Mouse (Mus musculus): ENCODE data around the gene Gm10053. TPM values are rescaled to one million over a fixed set of nuclear protein-coding genes. Genes with fewer than 3 reads are reported as not detected.

Gm10053 gene
- polyA plus RNA-seq, 1 experiment = 230 TPM

DNA sequence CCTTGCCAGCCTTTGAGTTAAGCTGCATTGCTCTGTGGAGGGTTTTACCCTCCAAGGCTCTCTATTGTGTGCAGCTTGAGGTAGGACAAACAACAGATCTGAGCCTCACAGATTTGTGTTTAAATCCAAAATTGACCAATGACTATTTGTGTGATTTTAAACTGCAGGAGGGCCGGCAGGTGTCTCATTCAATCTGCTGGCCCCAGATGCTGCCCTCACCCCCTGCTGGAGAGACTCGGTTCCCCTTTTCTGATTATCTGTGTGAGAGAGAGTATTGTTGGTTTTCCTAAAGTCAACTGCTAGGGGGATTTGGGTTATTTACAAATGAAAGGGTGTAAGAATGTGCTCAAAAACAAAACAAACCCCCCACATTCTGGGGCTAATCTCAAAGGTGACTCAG, 26.8 kb downstream of the Gm10053 start:
- no peak for TF ChIP-seq EP300 (IDR thresholded peaks at IDR 0.05; ENCODE audit: insufficient read depth, low read depth, low read length)
- no peak for TF ChIP-seq POLR2A (IDR thresholded peaks at IDR 0.05; ENCODE audit: insufficient read depth, low read length)
- TF ChIP-seq CTCF (IDR thresholded peaks at IDR 0.05; ENCODE audit: low read depth, low read length) = no peak
- no peak overlapping the region for H3K27ac ChIP-seq (ENCODE audit: insufficient read depth, low read length)
- H3K36me3 ChIP-seq (ENCODE audit: control insufficient read depth, insufficient read depth, low read length, poor library complexity, severe bottlenecking) = no peaks in the 10 kb centered on the region
- H3K27me3 ChIP-seq (ENCODE audit: control insufficient read depth, insufficient read depth, low read length, poor library complexity, severe bottlenecking) = peaks cover 13% of the 10 kb centered on the region
- H3K9ac ChIP-seq (ENCODE audit: low read depth, poor library complexity, severe bottlenecking) = no peak overlapping the region
- no peak overlapping the region for H3K4me3 ChIP-seq (ENCODE audit: low read depth, low read length)
- H3K4me1 ChIP-seq (ENCODE audit: control insufficient read depth, insufficient read depth, low read length) = no peaks in the 10 kb centered on the region
- no peaks in the 10 kb centered on the region for H3K9me3 ChIP-seq (replicated peaks; ENCODE audit: control insufficient read depth, insufficient read depth, low read length, poor library complexity, severe bottlenecking)

DNA sequence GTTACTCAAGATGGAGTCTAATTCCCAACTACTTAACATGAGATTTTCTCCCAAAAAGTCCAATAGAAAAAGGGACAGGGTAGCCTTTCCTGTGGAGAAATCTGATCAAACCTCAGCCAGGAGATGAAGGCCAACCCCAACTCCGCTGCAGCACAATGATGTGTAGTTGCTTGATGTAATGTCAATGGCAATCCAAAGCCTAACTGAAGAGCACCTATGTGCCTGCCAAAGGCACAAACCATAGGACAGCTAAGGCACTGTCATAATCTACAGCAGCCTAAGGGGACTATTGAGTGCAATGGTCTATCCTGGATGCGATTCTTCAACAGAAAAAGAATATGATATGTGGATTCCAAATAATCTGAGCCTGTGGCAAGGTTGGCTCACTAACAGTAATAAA, 27.3 kb downstream of the Gm10053 start:
- Histone ChIP-seq H3K4me1 (ENCODE audit: control insufficient read depth, insufficient read depth, low read length) (no peaks in the 10 kb centered on the region), H3K36me3 (ENCODE audit: control insufficient read depth, insufficient read depth, low read length, poor library complexity, severe bottlenecking) (no peaks in the 10 kb centered on the region), H3K27ac (ENCODE audit: insufficient read depth, low read length) (no peak overlapping the region), H3K9ac (ENCODE audit: low read depth, poor library complexity, severe bottlenecking) (no peak overlapping the region), H3K27me3 (ENCODE audit: control insufficient read depth, insufficient read depth, low read length, poor library complexity, severe bottlenecking) (peaks cover 9% of the 10 kb centered on the region), H3K9me3 (replicated peaks; ENCODE audit: control insufficient read depth, insufficient read depth, low read length, poor library complexity, severe bottlenecking) (no peaks in the 10 kb centered on the region), H3K4me3 (ENCODE audit: low read depth, low read length) (no peak overlapping the region)
- TF ChIP-seq EP300 (IDR thresholded peaks at IDR 0.05; ENCODE audit: insufficient read depth, low read depth, low read length) (no peak), CTCF (IDR thresholded peaks at IDR 0.05; ENCODE audit: low read depth, low read length) (no peak), POLR2A (IDR thresholded peaks at IDR 0.05; ENCODE audit: insufficient read depth, low read length) (no peak)

DNA sequence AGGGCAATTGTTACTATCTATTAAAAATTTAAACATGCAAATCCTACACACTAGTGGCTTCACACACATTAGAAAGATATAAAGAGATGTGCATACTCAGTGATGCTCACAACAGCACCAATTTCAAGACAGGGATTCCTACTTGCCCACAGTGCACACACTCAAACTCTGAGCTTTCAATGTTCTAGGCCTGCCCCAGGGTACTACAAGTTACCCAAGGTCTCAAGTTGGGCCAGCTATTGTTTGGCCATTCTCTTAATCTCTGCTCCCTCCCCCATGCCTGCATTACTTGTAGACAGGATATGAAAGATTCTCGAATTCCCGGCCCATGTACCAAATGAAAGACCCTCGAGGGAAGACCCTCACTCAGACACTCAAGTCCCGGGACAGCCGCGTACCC, 32.2 kb downstream of the Gm10053 start:
- Histone ChIP-seq H3K27ac (ENCODE audit: insufficient read depth, low read length) (no peak overlapping the region), H3K36me3 (ENCODE audit: control insufficient read depth, insufficient read depth, low read length, poor library complexity, severe bottlenecking) (no peaks in the 10 kb centered on the region), H3K4me1 (ENCODE audit: control insufficient read depth, insufficient read depth, low read length) (no peaks in the 10 kb centered on the region), H3K4me3 (ENCODE audit: low read depth, low read length) (no peak overlapping the region), H3K9ac (ENCODE audit: low read depth, poor library complexity, severe bottlenecking) (no peak overlapping the region), H3K27me3 (ENCODE audit: control insufficient read depth, insufficient read depth, low read length, poor library complexity, severe bottlenecking) (no peaks in the 10 kb centered on the region), H3K9me3 (replicated peaks; ENCODE audit: control insufficient read depth, insufficient read depth, low read length, poor library complexity, severe bottlenecking) (no peaks in the 10 kb centered on the region; the same call in 1 of the 2 replicates)
- TF ChIP-seq CTCF (IDR thresholded peaks at IDR 0.05; ENCODE audit: low read depth, low read length) (no peak), POLR2A (IDR thresholded peaks at IDR 0.05; ENCODE audit: insufficient read depth, low read length) (no peak), EP300 (IDR thresholded peaks at IDR 0.05; ENCODE audit: insufficient read depth, low read depth, low read length) (no peak)

DNA sequence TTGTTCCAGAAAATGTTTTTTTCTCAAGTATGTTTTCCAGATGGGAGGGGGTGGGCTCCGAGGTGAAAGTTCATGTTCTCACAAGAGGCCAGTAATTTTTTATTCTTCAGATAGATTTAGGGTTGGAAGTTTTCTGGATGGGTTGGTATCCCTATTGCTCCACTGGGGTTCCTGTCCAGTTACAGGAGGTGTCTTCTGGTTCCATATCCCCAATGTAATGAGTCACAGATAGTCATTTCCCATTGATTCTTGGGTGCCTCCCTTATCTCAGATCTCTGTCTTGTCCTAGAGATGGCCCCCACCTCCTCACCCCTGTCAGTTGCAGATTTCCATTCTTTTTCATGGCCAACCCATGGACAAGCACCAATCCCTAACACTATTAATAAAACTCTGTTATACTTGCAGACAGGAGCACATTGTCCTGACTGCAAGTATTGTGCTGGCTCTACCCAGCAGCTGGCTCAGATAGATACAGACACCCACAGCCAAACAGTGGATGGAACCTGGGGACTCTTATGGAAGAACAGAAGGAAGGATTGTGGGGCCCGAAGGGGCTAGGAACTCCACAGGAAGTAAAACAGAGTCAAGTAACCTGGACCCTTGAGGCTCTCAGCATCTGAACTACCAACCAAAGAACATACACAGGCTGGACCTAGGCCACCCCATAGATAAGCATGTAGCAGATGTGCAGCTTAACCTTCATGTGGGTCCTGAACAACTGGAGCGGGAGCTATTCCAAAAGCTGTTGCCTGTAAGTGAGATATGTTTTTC, 33.1 kb downstream of the Gm10053 start:
- no peak overlapping the region for H3K9ac ChIP-seq (ENCODE audit: low read depth, poor library complexity, severe bottlenecking)
- H3K9me3 ChIP-seq (replicated peaks; ENCODE audit: control insufficient read depth, insufficient read depth, low read length, poor library complexity, severe bottlenecking) = no peaks in the 10 kb centered on the region; the same call in 1 of the 2 replicates
- no peak overlapping the region for H3K4me3 ChIP-seq (ENCODE audit: low read depth, low read length)
- TF ChIP-seq CTCF (IDR thresholded peaks at IDR 0.05; ENCODE audit: low read depth, low read length) (no peak), POLR2A (IDR thresholded peaks at IDR 0.05; ENCODE audit: insufficient read depth, low read length) (no peak), EP300 (IDR thresholded peaks at IDR 0.05; ENCODE audit: insufficient read depth, low read depth, low read length) (no peak)
- no peak overlapping the region for H3K27ac ChIP-seq (ENCODE audit: insufficient read depth, low read length)
- H3K27me3 ChIP-seq (ENCODE audit: control insufficient read depth, insufficient read depth, low read length, poor library complexity, severe bottlenecking) = no peaks in the 10 kb centered on the region
- no peaks in the 10 kb centered on the region for H3K4me1 ChIP-seq (ENCODE audit: control insufficient read depth, insufficient read depth, low read length)
- no peaks in the 10 kb centered on the region for H3K36me3 ChIP-seq (ENCODE audit: control insufficient read depth, insufficient read depth, low read length, poor library complexity, severe bottlenecking)

DNA sequence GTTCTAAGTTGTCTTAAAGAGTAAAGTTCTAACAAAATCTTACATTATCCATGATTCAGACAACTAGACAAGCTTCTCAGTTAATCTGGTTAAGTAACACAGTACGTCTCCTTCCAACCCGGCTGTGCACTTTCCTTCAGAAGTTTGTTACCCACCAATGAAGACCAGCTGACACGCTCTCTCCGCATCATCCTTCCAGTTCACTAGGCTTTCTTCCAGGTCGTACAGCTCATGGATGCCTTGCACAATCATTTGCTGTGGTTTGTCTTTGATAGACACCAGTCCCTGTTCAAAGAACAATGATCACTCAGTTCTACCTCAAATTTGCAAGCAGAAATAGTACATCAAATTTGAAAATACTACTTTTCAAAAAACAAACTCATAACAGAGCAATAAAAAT, 45.4 kb downstream of the Gm10053 start:
- no peaks in the 10 kb centered on the region for H3K9me3 ChIP-seq (replicated peaks; ENCODE audit: control insufficient read depth, insufficient read depth, low read length, poor library complexity, severe bottlenecking)
- H3K36me3 ChIP-seq (ENCODE audit: control insufficient read depth, insufficient read depth, low read length, poor library complexity, severe bottlenecking) = peaks cover 13% of the 10 kb centered on the region
- H3K27me3 ChIP-seq (ENCODE audit: control insufficient read depth, insufficient read depth, low read length, poor library complexity, severe bottlenecking) = no peaks in the 10 kb centered on the region
- H3K9ac ChIP-seq (ENCODE audit: low read depth, poor library complexity, severe bottlenecking) = no peak overlapping the region
- H3K4me3 ChIP-seq (ENCODE audit: low read depth, low read length) = no peak overlapping the region
- no peak overlapping the region for H3K27ac ChIP-seq (ENCODE audit: insufficient read depth, low read length)
- no peaks in the 10 kb centered on the region for H3K4me1 ChIP-seq (ENCODE audit: control insufficient read depth, insufficient read depth, low read length)
- TF ChIP-seq EP300 (IDR thresholded peaks at IDR 0.05; ENCODE audit: insufficient read depth, low read depth, low read length) (no peak), POLR2A (IDR thresholded peaks at IDR 0.05; ENCODE audit: insufficient read depth, low read length) (no peak), CTCF (IDR thresholded peaks at IDR 0.05; ENCODE audit: low read depth, low read length) (no peak)

Other genes with a start within 250 kb of the Gm10053 start
- gene Tmem252, start 201.7 kb upstream of the Gm10053 start, polyA plus RNA-seq (2011; ENCODE audit: insufficient read depth, insufficient read length, low read depth, missing spikeins) = not detected in 2 replicates
- gene Pgm5, start 13.8 kb upstream of the Gm10053 start, polyA plus RNA-seq (2011; ENCODE audit: insufficient read depth, insufficient read length, low read depth, missing spikeins) = 0.18 and 0.59 TPM in 2 replicates
- not detected in 2 replicates for gene Foxd4, start 25.5 kb downstream of the Gm10053 start, polyA plus RNA-seq (2011; ENCODE audit: insufficient read depth, insufficient read length, low read depth, missing spikeins)
- 42.4 and 45.4 TPM in 2 replicates for gene Cbwd1, start 85.9 kb downstream of the Gm10053 start, polyA plus RNA-seq (2011; ENCODE audit: insufficient read depth, insufficient read length, low read depth, missing spikeins)
- gene Dock8, start 123.8 kb downstream of the Gm10053 start, polyA plus RNA-seq (2011; ENCODE audit: insufficient read depth, insufficient read length, low read depth, missing spikeins) = 0.57 and 2.6 TPM in 2 replicates